Mouse (Mus musculus): ENCODE data around the gene Gk5. TPM values are rescaled to one million over a fixed set of nuclear protein-coding genes. Genes with fewer than 3 reads are reported as not detected.

Gene Gk5
- polyA plus RNA-seq, 1 experiment from 2014 or later = 4.4 TPM

DNA sequence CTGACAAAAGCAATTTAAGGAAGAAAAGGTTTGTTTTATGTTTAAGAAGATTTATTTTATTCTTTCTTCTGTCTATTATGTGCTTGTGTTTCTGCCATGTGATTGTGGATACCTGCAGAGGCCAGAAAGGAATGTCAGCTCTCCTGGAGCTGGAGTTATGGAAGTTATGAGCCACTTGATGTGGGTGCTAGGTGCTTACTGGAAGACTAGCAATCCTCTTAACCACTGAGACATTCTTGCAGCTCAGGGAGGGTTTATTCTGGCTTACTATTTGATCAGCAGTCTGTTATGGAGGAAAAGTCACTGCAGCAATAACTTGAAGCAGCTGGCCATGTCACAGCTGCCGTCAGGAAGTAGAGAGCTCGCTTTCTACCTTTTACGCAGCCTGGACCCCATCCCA, 84.5 kb downstream of the Gk5 start:
- H3K4me1 ChIP-seq = no peaks in the 10 kb centered on the region
- H3K9me3 ChIP-seq (replicated peaks) = no peaks in the 10 kb centered on the region
- H3K36me3 ChIP-seq = 0 out of 2 replicates have a peak, but pooled peaks cover 6% of the 10 kb centered on the region
- H3K4me3 ChIP-seq = no peak overlapping the region
- H3K4me2 ChIP-seq (replicated peaks) = no peak overlapping the region
- 97% methylated on average over 3 of the region's 3 CpGs for WGBS
- no peak for ATAC-seq (ENCODE audit: low FRiP score)
- H3K27ac ChIP-seq = no peak overlapping the region
- no peak overlapping the region for H3K9ac ChIP-seq
- H3K27me3 ChIP-seq = no peaks in the 10 kb centered on the region

DNA sequence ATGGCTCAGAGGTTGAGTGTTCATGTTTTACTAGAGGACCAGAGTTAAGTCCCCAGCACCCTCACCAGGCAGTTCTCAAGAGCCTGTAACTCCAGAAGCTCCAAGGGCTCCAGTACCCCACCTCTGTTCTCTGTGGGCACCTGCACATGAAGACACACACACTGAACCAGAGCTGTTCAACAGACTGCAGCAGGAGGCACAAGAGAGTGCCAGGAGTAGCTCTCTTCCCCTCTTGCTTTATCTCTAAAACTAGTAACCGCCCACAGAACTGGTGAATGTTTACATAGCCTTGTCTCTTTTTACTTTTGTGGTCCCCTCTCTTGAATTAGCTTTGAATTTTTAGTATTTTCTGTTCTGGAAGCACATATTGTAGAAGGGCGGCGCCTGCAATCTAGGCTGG, 88.3 kb downstream of the Gk5 start:
- H3K27ac ChIP-seq = no peak overlapping the region
- WGBS = 87% methylated on average over 3 of the region's 3 CpGs
- H3K27me3 ChIP-seq = no peaks in the 10 kb centered on the region
- ATAC-seq (ENCODE audit: low FRiP score) = no peak
- no peaks in the 10 kb centered on the region for H3K9me3 ChIP-seq (replicated peaks)
- H3K36me3 ChIP-seq = 0 out of 2 replicates have a peak, but pooled peaks cover 6% of the 10 kb centered on the region
- H3K9ac ChIP-seq = no peak overlapping the region
- no peak overlapping the region for H3K4me3 ChIP-seq
- H3K4me1 ChIP-seq = no peaks in the 10 kb centered on the region
- no peak overlapping the region for H3K4me2 ChIP-seq (replicated peaks)

DNA sequence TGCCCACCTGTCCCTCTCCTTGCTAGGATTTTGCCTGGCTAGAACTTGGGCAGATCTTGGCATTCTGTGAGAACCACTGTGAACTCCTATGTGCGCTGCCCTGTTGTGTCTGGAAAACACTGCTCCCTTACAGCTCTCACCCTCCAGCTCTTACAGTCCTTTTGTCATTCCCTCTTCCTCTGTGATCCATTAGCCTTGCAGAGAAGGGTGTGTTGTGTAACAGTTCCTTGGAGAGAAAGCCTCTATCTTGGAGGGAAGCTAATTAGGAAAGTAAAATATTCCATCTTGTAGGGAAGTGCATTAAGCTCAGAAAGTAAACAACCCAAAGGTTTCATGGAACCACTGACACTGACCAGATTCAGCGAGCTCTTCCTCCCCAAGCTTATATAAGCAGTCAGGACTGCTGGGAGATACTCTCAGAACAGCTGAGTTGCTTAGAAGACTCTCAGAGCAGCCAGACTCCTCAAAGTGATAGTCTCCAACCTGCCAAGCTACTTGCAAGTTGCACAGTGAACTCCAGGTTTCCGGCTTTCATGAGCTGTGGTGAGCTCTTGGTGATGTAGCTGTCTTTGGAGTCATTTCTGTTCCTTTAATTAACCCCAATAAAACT, 94.0 kb downstream of the Gk5 start:
- 90% methylated on average over 3 of the region's 3 CpGs for WGBS
- ATAC-seq (ENCODE audit: low FRiP score) = no peak
- Histone ChIP-seq H3K36me3 (no peaks in the 10 kb centered on the region), H3K27ac (no peak overlapping the region), H3K27me3 (no peaks in the 10 kb centered on the region), H3K9ac (no peak overlapping the region), H3K4me1 (no peaks in the 10 kb centered on the region), H3K4me3 (no peak overlapping the region), H3K4me2 (replicated peaks) (no peak overlapping the region), H3K9me3 (replicated peaks) (no peaks in the 10 kb centered on the region)

DNA sequence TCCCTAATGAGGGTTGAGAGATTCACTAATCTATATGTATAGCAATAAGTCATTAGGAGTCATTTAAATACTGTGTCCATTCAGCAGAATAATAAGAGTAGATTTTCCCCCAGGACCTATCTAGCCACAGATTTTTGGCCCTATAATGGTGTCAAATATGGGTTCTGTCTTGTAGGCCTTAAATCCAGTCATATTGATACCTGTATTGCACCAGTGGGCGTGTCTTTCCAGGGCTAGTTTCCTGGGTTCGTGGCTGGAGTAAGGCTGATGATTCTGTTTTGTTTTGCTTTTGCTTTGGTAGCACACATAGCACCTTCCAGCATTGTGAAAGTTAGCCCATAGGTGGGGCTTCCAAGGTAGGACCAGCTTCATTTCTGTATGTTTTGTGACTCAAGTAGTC, 95.0 kb downstream of the Gk5 start:
- Histone ChIP-seq H3K4me2 (replicated peaks) (no peak overlapping the region), H3K4me1 (no peaks in the 10 kb centered on the region), H3K36me3 (no peaks in the 10 kb centered on the region), H3K9me3 (replicated peaks) (no peaks in the 10 kb centered on the region), H3K9ac (no peak overlapping the region), H3K4me3 (no peak overlapping the region), H3K27ac (no peak overlapping the region), H3K27me3 (no peaks in the 10 kb centered on the region)
- WGBS = 94% methylated on average over 2 of the region's 2 CpGs
- no peak for ATAC-seq (ENCODE audit: low FRiP score)

DNA sequence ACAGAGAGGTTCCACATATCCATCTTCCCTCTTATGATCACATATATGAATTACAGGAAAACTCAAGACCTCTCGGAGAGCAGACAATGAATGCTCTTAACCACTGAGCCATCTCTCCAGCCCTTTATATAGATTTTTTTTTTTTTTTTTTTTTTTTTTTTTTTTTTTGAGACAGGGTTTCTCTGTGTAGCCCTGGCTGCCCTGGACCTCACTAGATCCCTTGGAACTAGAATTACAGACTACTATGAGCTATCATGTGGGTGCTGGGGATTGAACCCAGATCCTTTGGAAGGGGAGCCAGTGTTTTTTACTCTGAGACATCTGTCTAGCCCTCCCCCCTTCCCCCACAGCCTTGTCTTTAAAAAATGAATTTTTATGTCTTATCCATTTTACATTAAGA, 98.1 kb downstream of the Gk5 start:
- Histone ChIP-seq H3K36me3 (no peaks in the 10 kb centered on the region), H3K9ac (no peak overlapping the region), H3K9me3 (replicated peaks) (no peaks in the 10 kb centered on the region), H3K27me3 (no peaks in the 10 kb centered on the region), H3K4me1 (no peaks in the 10 kb centered on the region), H3K27ac (no peak overlapping the region), H3K4me3 (no peak overlapping the region), H3K4me2 (replicated peaks) (no peak overlapping the region)
- WGBS = 91% methylated on average over 1 of the region's 1 CpGs
- ATAC-seq (ENCODE audit: low FRiP score) = no peak

DNA sequence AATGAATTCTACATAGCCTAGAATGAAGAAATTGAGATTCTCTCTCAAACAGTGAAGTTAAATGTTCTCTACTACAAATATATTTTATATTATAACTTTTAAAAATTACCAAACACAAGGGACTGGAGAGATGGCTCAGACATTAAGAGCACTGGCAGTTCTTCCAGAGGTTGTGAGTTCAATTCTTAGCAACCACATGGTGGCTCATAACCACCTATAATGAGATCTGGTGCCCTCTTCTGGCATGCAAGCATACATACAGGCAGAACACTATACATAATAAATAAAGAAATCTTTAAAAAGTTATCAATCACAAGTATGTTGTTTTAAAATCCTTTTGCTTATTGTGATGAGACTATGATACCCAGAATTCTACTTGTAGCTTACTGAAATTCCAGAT, 98.6 kb downstream of the Gk5 start:
- H3K9ac ChIP-seq = no peak overlapping the region
- no peak overlapping the region for H3K4me3 ChIP-seq
- H3K27ac ChIP-seq = no peak overlapping the region
- H3K9me3 ChIP-seq (replicated peaks) = no peaks in the 10 kb centered on the region
- H3K4me1 ChIP-seq = no peaks in the 10 kb centered on the region
- H3K36me3 ChIP-seq = no peaks in the 10 kb centered on the region
- no peak for ATAC-seq (ENCODE audit: low FRiP score)
- H3K4me2 ChIP-seq (replicated peaks) = no peak overlapping the region
- H3K27me3 ChIP-seq = no peaks in the 10 kb centered on the region

DNA sequence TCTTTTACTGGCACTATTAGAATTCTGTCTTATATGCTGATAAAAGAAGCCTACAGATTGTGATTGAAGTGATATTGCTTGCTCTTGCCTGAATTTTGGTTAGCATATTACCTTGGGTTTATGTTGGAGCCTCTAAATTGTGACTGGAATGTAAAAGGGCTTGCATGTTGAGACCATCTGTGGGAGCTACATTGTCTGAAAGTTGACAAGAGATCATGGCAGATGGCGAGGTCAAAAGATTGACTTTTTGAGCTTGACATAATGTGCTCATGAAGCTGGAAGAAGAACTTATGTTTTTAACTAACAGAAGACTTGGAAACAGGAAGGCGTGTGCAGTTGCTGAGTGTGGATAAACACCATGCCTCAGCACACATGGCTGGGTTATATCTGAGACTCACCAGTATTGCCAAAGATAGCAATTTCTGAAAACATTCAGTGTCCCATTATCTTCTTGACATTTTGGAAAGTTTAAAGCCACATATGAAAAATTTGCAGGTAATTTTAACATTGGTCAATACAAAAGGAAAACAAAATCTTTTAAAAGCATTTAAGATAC, 100.0 kb downstream of the Gk5 start:
- Histone ChIP-seq H3K27me3 (no peaks in the 10 kb centered on the region), H3K27ac (no peak overlapping the region), H3K4me2 (replicated peaks) (no peak overlapping the region), H3K9ac (no peak overlapping the region), H3K4me1 (no peaks in the 10 kb centered on the region), H3K36me3 (no peaks in the 10 kb centered on the region), H3K4me3 (no peak overlapping the region), H3K9me3 (replicated peaks) (no peaks in the 10 kb centered on the region)
- 0 out of 2 replicates have a peak, but pooled peaks have one; percentile 40 for ATAC-seq (ENCODE audit: low FRiP score)
- WGBS = 45% methylated on average over 2 of the region's 2 CpGs

DNA sequence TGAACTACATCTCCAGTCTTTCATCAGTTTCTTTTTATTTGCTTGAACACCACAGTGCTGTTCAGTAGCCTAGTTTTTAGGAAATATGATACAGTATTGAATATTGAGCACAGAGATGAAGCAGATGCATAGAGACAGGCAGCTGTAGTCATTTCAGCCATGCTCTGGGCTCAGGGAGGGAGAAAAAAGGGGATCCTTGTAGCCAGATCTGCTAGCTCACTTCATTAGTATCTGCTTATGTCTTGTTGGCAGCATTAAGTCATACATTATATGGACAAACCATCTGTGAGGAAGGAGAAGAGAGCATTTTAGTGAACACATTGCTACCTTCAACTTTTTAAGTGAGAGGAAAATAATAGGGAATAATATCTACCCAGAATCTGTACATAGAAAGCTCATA, 101.3 kb downstream of the Gk5 start:
- no peak for ATAC-seq (ENCODE audit: low FRiP score)
- no peak overlapping the region for H3K27ac ChIP-seq

DNA sequence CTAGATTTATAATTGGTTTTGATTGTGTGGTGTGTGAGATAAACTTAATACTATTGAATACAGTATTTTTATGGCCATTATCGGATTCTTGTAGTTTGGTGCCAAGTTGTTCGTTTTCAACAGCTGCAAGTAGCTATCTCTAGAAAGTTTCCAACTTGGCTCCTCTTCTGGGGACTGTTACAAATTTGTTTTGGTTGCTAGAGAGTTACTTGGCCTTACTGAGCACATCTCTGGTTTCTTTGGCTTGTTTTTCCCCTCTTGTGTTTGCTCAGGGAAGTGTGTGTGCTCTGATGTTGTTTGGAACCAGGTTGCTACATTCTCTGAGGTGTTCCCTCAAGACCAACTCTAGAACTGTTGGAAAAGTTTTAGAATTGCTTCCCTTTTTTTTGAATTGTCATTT, 104.1 kb downstream of the Gk5 start:
- Histone ChIP-seq H3K4me2 (replicated peaks) (no peak overlapping the region), H3K36me3 (no peaks in the 10 kb centered on the region), H3K4me1 (no peaks in the 10 kb centered on the region), H3K27ac (no peak overlapping the region), H3K9me3 (replicated peaks) (no peaks in the 10 kb centered on the region), H3K4me3 (no peak overlapping the region), H3K9ac (no peak overlapping the region), H3K27me3 (no peaks in the 10 kb centered on the region)
- WGBS = 86% methylated on average over 2 of the region's 2 CpGs
- ATAC-seq (ENCODE audit: low FRiP score) = no peak

More for the DNA sequence above, 101.3 kb downstream of the Gk5 start:
- Histone ChIP-seq H3K4me3 (no peak overlapping the region), H3K9ac (no peak overlapping the region), H3K4me1 (no peaks in the 10 kb centered on the region), H3K36me3 (no peaks in the 10 kb centered on the region), H3K27me3 (no peaks in the 10 kb centered on the region), H3K9me3 (replicated peaks) (no peaks in the 10 kb centered on the region), H3K4me2 (replicated peaks) (no peak overlapping the region)

DNA sequence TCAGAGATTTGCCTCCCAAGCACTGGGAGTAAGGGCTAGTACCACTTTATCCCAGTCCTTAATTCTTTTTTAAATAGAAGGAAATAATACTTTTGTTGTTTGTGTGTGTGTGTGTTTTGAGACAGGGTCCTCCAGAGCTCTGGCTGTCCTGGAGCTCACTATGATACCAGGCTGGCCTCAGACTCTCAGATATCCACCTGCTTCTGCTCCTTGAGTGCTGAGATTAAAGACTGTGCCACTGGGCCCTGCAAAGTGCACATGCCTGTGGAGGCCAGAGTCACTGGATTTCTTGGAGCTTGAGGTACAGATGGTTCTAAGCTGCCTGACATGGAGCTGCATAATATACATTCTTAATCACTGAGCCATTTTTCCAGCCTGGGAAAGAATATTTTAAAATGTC, 109.1 kb downstream of the Gk5 start:
- Histone ChIP-seq H3K9ac (no peak overlapping the region), H3K4me1 (no peaks in the 10 kb centered on the region), H3K4me3 (no peak overlapping the region), H3K4me2 (replicated peaks) (no peak overlapping the region), H3K27ac (no peak overlapping the region), H3K9me3 (replicated peaks) (no peaks in the 10 kb centered on the region), H3K27me3 (no peaks in the 10 kb centered on the region), H3K36me3 (no peaks in the 10 kb centered on the region)
- ATAC-seq (ENCODE audit: low FRiP score) = no peak

DNA sequence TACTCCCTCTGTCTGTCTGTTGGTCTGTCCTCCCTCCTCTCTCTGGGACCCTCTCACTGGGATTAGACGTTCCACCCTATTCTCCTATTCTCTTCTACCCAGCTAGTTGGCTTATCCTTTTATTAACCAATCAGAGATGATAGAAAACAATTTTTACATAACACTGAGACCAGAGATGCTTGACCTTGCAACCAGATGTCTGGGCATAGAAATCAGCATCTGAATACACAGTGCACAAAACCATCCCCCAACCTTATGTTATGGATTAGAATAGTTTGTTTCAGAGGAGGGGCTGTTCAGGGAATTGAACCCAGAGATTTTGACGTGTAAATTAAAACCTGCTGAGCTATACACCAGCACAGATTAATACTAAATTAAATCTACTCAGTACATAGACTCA, 111.1 kb downstream of the Gk5 start:
- no peaks in the 10 kb centered on the region for H3K4me1 ChIP-seq
- H3K4me2 ChIP-seq (replicated peaks) = no peak overlapping the region
- H3K36me3 ChIP-seq = no peaks in the 10 kb centered on the region
- no peak overlapping the region for H3K27ac ChIP-seq
- H3K4me3 ChIP-seq = no peak overlapping the region
- H3K9ac ChIP-seq = no peak overlapping the region
- ATAC-seq (ENCODE audit: low FRiP score) = no peak
- 42% methylated on average over 2 of the region's 2 CpGs for WGBS
- no peaks in the 10 kb centered on the region for H3K27me3 ChIP-seq
- H3K9me3 ChIP-seq (replicated peaks) = no peaks in the 10 kb centered on the region

Measured in hindbrain, embryonic 12.5 days (tissue).